Mouse (Mus musculus): ENCODE measurements around the gene Spdya.
A peak's percentile ranks its signal among the peaks of the same experiment; 100 is the strongest.
"Not testable (repeated sequence)": the region's sequence is repeated elsewhere in the genome, so short reads cannot be mapped to it uniquely, and the experiment has no call there.

Spdya gene

DNA sequence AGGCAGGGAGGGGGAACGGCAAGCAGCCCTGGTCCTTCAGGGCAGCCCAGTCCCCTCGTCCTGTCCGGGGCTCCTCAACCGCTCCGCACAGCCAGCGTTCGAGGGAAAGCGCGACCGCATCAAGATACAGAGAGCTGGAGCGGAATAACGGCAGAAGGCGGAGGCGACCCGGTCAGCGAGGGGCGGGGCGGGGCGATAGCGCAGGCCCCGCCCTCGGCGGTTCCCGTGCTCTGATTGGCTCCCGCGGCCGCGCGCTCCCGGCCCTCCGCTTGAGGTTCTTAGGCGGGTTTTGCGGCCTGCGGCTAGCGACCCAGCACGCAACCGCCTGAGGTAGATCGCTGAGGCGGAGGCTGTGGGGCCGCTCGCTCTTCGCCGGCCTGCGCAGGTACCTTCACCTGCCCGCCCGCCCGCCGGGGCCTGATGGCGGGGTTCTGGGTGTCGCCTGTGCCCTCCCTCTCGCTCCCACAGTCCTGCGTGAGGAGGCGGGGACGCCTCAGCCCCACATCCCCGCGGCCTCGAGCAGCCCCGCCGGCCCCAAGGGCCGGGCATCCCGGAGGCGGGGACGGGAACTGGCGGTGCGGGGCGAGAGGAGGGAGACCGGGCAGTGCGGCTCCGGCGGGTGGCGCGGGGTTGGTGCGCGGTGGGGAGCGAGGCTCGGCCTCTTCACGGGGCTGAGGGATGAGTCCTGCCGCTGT lies at the start of gene Spdya:
Gene Spdya (plus strand): TSS at position 305 of the 695 bp plus-strand sequence.
- peak; percentile 92 for DNase-seq (ENCODE audit: low read depth, low spot score)

DNA sequence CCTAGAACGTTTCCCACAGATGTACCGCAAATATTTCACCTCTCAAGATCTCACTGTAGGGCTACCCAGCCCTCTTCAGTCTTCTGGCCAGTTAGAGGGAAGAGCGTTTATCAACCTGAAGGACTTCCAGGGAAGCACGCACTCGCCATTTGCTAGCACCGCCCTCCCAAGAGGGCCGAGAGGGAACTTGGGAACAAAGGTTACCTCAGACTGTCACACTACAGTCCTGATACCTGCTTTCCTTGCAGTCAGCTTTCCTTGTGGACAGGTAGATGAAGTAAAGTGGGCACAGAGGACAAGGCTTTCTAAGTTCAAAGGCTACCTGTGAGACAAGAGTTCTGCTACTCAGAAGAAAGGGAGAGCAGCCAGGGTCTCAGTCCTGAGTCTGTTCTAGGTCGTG lies 45.0 kb upstream of the Spdya start:
- no peak for DNase-seq (ENCODE audit: low read depth, low spot score)

DNA sequence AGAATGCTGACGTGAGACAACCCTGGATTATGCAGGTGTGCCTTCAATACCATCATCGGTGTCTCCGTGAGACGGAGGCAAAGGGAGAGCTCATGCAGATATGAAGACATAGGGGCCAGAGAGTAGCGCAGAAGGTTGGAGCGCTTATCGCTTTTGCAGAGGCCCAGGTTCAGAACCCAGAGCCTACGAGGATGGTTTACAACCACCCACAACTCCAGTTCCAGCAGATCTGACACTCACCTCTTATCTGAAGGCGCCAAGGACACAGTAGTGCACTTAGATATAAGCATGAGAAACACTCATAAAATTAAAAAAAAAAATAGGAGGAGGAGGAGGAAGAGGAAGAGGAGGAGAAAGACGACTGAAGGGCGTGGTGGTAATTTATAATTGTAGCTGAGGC lies 41.6 kb upstream of the Spdya start:
- DNase-seq (ENCODE audit: low read depth, low spot score): no peak

DNA sequence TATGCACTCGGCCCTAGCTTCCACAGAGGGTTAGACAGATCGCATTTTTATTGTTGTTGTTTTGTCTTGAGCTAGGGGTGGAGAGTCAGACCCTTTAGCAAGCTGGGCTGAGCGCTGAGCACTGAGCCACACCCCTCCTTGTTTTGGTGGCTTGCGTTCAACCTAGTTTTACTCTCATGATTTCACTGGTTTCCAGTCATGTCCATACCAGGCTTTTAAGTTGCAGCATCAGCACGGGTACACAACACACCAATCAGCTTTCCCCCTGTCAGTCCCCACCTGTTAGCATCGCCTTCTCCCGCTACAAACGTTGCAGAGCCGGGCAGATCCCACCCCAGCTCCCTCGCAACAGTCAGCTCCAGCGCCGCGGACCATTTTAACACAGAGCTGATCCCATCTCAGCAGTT lies 25.6 kb upstream of the Spdya start:
- DNase-seq (ENCODE audit: low read depth, low spot score): no peak

GRCm38 (mm10) chr17:71526711-71527564 lies 24.9 kb upstream of the Spdya start, which contains the start of gene Ndc80:
Gene Ndc80 (minus strand): TSS chr17:71526857.
- peak; percentile 96 for DNase-seq (ENCODE audit: low read depth, low spot score)

DNA sequence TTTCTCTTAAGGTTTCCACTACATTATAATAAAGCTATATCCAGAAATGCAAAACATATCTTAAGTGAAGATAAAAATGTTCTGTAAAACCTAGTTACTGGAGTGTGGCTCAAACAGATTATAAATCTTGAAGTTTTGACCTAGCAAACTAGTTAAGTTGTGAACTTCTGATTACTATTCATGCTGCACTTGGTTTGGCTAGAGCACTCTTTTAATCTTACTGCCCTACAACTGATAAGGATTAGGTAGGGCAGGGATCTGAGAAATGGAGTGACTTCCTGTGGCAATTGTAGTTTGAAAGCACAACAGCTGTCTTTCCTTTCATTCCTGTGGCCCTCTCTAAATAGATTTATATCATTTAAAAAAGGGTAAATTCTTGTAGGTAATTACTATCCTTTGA lies 23.8 kb upstream of the Spdya start:
- no peak for DNase-seq (ENCODE audit: low read depth, low spot score)

DNA sequence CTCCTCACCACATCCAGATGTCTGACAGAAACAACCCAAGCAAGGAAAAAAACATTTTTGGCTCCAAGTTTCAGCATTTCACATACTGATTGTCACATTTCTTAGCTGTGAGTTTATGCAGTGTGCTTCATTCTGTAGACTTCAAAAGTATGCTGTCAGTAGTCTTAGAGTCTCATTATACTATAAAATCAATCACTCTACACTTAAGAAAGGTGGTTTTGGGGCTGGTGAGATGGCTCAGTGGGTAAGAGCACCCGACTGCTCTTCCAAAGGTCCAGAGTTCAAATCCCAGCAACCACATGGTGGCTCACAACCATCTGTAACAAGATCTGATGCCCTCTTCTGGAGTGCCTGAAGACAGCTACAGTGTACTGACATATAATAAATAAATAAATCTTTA lies 16.3 kb upstream of the Spdya start:
- DNase-seq (ENCODE audit: low read depth, low spot score): not testable (repeated sequence)

- peak; percentile 24 for DNase-seq (ENCODE audit: low read depth, low spot score)
Measured at GRCm38 (mm10) chr17:71537164-71537563, 14.7 kb upstream of the Spdya start.

GRCm38 (mm10) chr17:71548586-71548985 lies 3.3 kb upstream of the Spdya start:
- peak; percentile 57 for DNase-seq (ENCODE audit: low read depth, low spot score)

DNA sequence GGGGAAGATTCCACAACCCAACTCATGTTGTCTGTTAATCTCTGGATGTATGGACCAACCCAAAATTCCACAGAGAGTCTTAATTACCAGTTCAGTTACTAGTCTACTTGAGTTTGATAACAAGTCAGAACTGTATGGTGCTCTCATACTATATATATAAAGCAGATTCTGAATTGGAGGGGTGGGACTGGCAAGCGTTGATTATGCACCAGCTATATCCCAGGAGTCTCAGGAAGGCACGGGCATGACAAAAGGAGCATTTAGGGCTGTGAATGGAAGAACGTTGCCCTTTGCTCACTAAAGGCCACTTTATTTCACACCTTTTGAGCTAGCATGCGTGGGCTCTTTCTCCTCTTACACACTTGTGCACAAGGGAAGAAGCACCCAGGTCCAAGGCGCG lies 511 bp upstream of the Spdya start:
- no peak for DNase-seq (ENCODE audit: low read depth, low spot score)

DNA sequence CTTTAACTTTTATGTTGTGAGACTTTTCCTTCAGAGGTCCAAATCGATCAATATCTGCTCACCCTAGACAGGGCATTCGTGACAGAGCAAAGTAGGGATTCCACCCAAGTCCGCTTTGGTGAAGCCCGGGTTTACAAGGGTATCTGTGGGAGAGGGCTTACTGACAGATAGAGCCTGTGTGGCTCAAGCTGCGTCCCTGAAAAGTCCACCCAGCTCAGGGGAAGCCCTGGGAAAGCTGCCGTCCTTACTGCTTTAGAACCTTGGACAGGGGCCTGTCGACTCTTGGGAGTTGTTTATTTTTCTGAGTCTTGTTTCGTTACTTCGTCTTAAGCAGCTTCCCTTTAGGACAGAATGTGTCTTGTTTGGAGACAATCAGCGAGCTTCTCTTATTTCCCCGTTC lies 1.0 kb downstream of the Spdya start:
- peak; percentile 71 for DNase-seq (ENCODE audit: low read depth, low spot score)

GRCm38 (mm10) chr17:71561631-71562030 lies 9.8 kb downstream of the Spdya start:
- DNase-seq (ENCODE audit: low read depth, low spot score): peak; percentile 63

DNA sequence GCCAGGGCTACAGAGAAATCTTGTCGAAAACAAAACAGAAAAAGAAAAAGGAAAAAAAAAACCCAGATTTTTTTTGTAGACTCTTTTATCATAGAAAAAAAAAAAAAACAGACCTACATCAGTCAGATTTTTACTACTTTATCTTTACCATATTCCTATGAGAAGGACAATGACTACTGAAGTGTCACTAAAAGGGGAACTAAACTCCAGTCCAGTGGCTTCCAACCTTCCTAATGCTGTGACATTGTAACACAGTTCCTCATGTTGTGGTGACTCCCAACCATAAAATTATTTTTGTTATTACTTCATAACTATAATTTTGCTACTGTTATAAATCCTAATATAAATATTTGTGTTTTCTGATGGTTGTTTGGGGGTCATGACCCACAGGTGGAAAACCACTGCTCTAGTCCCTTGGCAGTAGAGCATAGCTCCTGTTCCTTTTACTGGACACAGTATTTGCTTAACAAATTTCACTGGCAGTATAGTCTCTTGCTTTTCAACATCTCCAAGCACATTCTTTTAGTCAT lies 27.4 kb downstream of the Spdya start:
- peak; percentile 62 for DNase-seq (ENCODE audit: low read depth, low spot score)

DNA sequence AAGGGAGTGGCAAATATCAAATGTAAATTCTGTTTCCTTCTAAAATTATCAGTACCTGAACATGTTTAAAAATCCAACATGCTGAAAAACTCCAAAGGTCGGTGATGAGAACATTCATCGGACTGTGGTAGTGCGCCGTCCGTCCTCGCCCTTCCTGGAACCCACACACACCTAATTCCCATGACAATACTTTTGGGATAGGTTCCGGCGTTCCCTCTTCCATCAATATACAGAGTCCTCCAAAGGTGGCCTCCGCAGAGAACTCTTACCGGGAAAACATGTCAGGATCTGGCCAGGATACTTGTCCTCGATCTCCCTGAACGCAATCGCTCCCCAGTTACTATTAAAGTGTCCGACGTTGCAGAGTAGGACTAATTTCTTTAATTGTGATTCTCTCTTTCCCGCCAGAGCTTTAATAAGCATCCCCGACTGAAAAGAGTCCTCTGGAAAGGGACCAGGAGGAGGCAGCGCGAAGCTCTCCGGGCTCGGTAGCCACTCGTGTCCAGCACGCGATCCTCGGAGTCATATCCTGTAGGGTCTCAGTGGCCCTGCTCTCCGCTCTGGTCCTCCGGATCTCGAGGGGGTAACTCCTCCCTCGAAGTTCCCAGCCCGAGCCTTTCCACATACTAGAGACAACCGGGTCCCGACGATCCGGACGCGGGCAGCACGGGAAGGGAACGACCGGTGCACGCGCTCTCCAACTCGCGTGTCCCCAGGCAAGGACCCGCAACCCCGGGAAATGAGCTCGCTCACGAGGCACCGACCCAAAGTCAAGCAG lies 46.2 kb downstream of the Spdya start:
- peak; percentile 33 for DNase-seq (ENCODE audit: low read depth, low spot score)

DNA sequence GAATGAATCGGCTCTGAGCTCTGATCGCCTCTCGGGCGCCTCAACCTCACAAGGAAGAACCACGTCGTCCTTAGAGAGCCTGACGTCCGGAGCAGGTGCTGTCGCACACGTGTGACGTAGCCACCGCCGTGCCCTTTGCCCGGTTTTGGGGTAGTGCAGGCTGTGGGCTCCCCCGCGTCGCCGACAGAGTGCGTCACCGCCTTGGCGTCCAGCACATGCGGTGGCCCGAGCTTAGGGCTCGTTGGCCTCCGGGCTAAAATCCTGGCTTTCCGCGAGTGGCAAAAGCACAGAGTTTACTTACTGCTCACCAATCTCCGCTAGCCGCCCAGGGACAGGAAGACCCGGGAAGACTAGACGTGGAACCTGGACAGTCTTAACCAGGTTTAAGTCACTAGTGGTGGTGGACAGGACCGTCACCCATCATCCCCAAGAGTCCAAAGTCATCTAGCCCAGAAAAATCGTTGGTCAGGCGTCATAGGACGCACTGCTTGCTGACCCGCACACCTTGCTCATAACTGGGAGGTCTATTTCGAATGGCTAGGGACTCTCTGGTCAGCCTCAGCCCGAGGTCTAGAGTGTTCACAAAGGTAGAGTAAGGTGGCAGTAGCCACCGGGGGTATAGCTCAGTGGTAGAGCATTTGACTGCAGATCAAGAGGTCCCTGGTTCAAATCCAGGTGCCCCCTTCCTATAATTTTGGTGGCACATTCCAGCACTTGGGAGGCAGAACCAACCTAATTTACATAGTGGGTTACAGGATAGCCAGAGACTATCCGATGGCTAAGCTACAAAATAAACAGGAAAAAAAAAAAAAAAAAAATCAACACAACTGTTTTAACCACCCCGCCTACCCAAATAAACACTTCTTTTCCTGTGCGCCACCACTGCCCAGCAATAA lies 47.0 kb downstream of the Spdya start:
- DNase-seq (ENCODE audit: low read depth, low spot score): peak; percentile 96

DNA sequence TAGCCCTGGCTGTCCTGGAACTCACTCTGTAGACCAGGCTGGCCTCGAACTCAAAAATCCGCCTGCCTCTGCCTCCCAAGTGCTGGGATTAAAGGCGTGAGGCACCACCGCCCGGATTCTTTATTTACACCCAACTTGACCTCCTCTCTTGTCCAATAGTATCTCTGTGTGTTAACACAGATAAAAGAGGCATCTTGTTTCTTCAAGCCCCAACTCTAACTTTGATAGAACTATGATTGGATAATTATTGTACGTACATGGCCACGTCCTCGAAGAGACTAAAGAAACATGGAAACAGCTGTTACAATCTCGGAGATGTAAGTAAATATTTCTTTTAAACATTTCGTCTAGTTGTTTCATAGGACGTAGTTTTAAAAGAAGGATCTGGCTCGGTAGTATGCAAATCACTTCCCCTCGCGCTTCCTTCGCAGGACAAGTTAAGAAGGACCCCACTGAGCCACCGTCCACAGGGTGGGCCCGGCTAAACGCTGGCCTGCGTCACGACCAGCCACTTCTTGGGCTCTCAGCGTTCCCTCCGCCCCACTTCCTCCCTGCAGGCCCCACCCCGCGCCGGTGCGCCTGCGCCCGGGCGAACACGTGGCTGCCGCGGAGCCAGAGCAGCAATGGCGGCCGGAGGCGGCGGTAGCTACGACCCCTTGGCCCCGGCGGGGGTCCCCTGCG lies 63.9 kb downstream of the Spdya start, which contains the start of gene Wdr43:
Gene Wdr43 (plus strand): TSS at position 258 of the 681 bp plus-strand sequence.
- DNase-seq (ENCODE audit: low read depth, low spot score): peak; percentile 98

GRCm38 (mm10) chr17:71616319-71617032 lies 64.6 kb downstream of the Spdya start:
- peak; percentile 66 for DNase-seq (ENCODE audit: low read depth, low spot score)

DNA sequence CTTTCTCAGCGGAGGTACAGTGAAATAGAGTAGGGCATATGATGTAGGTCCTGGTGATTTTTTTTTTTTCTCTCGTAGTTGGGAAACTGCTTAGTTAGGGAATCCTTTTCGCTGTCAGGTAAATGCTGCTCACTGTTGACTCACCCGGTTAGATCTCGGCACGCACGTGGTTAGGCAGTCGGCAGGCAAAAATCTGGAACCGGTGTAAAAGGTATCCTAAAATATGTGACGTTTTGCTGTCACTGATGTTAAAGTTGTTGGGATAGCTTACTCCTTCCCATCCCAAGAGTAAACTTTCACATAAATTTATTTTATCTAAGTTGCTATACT lies 65.1 kb downstream of the Spdya start:
- DNase-seq (ENCODE audit: low read depth, low spot score): no peak

GRCm38 (mm10) chr17:71617974-71618373 lies 66.1 kb downstream of the Spdya start:
- DNase-seq (ENCODE audit: low read depth, low spot score): peak; percentile 57

- DNase-seq (ENCODE audit: low read depth, low spot score): no peak
Measured at GRCm38 (mm10) chr17:71631806-71632205, 79.9 kb downstream of the Spdya start.

All from A20 (cell line).